Mouse (Mus musculus) adrenal gland, postnatal 36 days (tissue): Measurements from ENCODE around the gene Cse1l. TPM values are rescaled to one million over a fixed set of nuclear protein-coding genes. Genes with fewer than 3 reads are reported as not detected.

Experiments used
- DNase-seq, 2 experiments: peaks; one replicate each; pipeline ENCODE4 v3.0.0; 2021; ENCODE audit warnings: mixed read lengths in 1 of 2
- total RNA-seq, 2 experiments: library from RNA; stranded (reverse); gene quantifications; 2 replicates each; pipeline ENCODE4 v1.2.3; 2021

The Cse1l gene
- total RNA-seq, 2 experiments from 2014 or later = 63.8 to 66.6 TPM

DNA sequence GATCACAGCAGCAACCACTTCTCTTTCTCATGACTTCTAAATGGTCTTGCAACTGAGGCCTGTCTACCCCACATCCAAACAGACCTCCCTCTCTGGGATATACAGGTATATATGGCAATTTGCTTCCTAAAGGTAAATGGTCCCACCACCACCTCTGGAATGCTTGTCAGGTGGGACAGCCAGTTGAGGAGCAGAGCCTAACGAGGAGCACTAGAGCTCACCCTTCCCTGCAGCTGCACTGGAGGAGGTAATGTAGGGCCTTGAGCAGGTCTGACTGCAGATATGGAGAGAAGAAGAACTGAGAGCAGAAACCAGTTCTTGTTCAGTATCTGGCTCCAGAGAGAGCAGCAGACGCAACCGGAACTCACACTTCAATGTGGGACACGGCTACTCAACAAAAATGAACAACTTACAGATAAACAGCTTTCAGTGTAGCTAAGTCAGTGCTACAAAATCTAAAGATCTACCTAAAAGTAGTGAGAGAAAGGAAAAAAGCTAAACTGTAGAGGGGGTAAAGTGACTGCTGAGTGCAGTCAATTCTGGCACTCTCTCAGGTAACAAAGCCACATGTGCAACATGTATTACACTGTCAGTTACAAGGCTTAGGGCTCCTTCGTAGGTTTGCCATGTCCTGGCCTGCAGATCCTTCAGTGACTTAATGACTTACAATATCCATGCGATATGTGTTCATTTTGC, 68.5 kb downstream of the Cse1l start:
- DNase-seq = no peak

DNA sequence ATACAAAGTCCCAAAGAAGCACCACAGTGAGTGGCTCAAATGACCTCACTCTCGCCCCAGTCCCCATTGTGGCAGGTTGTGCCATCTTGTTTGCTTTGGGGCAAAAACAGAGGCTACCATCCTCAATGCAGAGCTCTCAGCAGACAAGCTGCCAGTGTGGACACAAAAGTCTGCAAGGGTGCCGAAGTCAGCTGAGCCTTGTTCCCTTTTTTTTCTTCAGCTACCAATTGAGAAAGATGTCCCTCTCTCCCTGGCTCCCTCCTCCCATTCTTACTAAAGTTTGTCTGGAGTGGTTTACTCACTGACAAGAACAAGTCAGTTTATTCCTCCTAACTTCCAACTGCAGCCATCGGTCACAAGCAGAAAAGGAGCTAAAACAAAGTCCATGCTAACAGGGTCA, 70.5 kb downstream of the Cse1l start:
- no peak for DNase-seq

DNA sequence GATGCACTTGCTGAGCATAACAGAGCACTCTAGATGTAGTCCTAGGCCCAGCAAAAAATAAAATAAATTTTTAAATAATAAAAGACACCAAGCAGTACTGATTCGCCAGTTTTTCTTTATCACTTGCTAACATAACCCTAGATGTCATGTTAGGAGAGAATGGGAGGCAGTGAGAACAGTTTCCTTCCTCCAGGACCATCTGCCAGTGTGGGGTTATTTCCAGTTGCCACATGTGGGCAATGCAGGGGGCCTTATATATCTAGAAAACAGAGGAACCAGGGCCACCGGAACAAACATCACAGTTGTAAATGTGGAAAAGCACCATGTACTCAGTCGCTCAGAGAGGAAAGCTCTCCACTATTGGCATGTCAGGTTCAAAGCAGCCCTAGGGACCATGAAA, 71.7 kb downstream of the Cse1l start:
- DNase-seq = no peak

DNA sequence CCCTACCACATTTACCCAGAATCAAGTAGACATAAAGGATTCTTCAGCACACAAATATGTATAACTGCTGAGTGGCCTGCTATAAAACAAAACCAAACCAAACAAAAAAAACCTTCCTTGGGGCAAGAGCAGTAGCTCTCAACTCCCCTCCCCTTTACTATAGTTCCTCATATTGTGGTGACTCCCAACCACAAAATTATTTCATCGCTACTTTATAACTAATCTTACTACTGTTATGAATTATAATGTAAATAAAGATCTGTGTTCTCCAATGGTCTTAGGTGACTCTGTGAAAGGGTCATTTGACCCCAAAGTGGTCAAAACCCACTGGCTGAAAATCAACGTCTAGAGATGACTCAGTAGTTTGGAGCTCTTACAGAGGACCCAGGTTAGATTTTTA, 74.3 kb downstream of the Cse1l start:
- DNase-seq = no peak

DNA sequence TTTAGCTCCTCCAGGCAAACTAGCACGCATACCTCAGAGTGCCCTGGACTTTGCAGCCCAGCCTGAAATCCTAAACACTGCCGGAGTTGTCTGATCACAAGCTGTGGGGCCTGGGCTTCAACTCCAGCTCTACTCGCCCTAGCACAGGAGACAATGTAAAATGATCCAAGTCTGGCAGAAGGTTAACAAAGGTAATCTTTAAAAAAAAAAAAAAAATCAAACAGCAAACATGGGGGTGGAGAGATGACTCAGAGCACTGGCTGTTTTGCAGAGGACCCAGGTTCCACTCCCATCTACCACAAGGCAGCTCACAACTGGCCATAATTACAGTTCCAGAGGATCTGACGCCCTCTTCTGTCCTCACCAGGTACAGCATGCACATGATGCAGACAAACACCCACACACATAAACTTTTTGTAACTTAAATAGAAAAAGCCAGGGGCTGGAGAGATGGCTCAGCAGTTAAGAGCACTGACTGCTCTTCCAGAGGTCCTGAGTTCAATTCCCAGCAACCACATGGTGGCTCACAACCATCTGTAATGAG, 77.6 kb downstream of the Cse1l start:
- DNase-seq = no peak

DNA sequence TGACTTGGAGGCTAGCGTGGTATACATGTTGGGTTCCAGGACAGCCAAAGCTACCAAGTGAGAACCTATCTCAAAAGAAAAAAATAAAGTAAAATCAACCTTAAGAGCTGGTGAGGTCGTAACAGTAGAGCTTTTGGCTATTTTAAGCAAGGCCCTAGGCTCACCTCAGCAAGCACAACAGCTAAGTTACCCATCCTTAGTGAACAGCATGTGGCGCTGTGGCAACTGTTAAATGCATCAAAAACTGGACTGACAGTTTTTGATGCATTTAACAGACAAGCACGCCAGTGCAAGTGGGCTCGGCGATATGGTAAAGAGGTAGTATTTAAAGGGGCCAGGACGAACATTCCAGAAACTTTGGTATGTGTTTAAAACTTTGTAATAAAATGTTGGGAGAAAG, 85.0 kb downstream of the Cse1l start:
- DNase-seq = no peak

DNA sequence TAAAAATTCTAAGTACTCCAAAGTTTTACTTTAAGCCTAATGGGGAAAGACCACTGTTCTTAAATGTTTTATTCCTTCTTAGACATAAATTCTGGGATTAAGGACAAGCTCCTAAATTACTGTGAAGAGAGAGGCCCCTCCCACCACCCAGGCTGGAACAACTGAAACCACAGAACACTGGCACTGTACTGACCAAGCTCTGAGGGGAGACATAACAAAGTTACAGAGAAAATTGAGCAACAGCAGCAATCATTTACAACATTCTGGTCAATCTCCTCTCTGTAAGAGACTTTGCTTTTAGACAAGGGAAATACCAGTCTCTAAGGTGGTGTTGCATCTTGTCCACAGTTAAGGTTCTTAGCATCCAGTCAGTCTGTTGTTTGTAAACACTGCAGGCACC, 86.1 kb downstream of the Cse1l start:
- DNase-seq = peak; percentile 48 to 52

DNA sequence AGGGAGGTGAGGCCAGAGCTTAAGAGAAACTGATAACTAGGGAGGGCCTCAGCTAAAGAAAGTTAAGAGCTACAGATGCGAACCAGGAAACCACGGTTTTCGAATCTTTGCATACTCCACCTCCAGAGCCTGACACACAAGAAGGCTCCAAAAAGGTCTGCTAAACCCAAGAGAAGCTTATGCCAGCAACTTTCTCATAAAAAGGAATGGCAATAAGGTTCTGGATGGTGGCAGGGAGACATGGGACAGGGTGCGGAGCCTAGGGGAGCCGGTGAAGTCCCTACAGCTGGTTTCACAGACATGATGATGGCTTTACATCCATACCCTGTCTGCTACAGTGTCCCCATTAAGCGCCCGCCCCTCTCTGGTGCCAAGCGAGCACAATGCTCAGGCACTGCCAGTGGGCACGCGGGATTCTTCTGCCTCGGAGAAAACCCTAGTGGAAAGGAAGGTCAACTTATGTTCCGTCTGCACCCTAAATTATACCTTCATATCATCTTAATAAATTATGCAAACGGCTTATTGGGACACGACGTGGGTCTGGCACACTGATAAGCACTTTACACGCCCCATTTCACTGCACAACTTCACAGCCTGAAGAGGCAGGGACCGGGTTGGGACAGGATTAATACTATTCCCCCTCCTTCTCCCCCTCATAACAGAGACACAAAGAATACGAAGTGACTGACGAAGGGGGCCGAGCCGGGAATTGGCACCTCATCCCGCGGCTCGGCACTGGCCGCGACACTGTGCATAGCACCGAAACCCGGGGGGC, 89.4 kb downstream of the Cse1l start:
- peak; percentile 39 to 44 for DNase-seq

Other genes with a start within 250 kb of the Cse1l start
- 10 to 100 TPM; 13.5 to 18.8 TPM for gene Prex1, start 192.2 kb upstream of the Cse1l start, total RNA-seq
- 1 to 10 TPM; 3.5 to 4.3 TPM for gene Trp53rkb, start 113.5 kb upstream of the Cse1l start, total RNA-seq
- gene Arfgef2, start 100.5 kb upstream of the Cse1l start, total RNA-seq = 10 to 100 TPM; 67.6 to 76.9 TPM
- gene Stau1, start 90.3 kb downstream of the Cse1l start, total RNA-seq = 10 to 100 TPM; 69.7 to 75.8 TPM
- gene Ddx27, start 109.2 kb downstream of the Cse1l start, total RNA-seq = 10 to 100 TPM; 32.0 to 42.5 TPM
- 10 to 100 TPM; 50.0 to 57.8 TPM for gene Znfx1, start 157.0 kb downstream of the Cse1l start, total RNA-seq